Mouse (Mus musculus) right cerebral cortex, postnatal 14 days (tissue): Measurements from ENCODE around the gene Vmn1r172.
"Not testable (repeated sequence)": the region's sequence is repeated elsewhere in the genome, so short reads cannot be mapped to it uniquely, and the experiment has no call there.

Experiments used
- DNase-seq: peaks from one replicate; pipeline ENCODE4 v3.0.0; 2022

Vmn1r172 gene

DNA sequence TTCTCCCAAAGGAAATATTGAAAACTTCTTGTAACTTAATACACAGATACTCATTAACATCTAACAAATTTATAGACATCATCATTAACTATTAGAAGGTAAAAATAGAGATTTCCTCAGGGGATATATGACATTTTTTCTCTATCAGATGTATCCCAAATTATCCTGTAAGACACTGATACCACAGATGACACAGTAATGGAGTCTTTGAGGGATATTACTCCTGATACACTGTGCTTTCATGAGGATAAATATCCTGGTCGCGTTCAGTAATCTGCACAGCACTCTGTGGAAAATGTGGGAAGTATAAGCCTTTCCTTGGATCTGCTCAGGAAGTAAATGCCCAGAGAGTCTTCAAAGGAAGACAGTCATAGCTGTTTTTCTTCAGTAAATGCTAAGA lies at the start of gene Vmn1r172:
Gene Vmn1r172, plus strand, starts transcription at position 301 of the 400 bp plus-strand sequence.
- DNase-seq, result no peak

DNA sequence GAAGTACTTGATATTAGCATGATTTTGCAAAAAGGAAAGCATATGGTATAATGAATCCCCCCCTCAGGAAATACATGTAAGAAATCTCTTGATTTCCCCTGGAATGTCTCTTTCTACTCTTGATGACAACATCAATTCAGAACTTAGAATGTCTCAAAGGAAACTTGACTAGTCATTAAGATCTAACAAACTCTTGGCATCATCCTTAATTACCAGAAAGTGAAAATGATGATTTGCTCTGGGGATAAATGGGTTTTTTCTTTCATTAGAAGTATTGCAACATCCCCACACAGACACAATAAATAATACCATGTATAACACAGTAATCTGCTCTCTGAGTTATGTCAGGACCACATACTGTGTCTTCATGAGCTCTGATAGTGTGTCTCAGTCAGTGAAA lies 27.7 kb upstream of the Vmn1r172 start, which contains the start of gene Vmn1r171:
Gene Vmn1r171, plus strand, starts transcription at position 301 of the 400 bp plus-strand sequence.
- no peak for DNase-seq

DNA sequence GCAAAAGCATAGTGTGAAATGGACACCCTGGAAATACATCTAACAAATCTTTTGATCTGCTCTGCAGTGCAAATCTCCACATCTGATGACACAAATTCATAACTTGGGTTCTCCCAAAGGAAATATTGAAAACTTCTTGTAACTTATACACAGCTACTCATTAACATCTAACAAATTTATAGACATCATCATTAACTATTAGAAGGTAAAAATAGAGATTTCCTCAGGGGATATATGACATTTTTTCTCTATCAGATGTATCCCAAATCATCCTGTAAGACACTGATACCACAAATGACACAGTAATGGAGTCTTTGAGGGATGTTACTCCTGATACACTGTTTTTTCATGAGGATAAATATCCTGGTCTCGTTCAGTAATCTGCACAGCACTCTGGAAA lies 42.3 kb downstream of the Vmn1r172 start, which contains the start of gene Vmn1r173:
Gene Vmn1r173, plus strand, starts transcription at position 301 of the 400 bp plus-strand sequence.
- not testable (repeated sequence) for DNase-seq
